Mouse (Mus musculus) limb, embryonic 11.5 days (tissue): ENCODE data around the gene Xpo1. TPM values are rescaled to one million over a fixed set of nuclear protein-coding genes. Genes with fewer than 3 reads are reported as not detected.

Source experiments
- ATAC-seq: fragments of 200-750 bp; cut with Nextera tagmentation; 2 replicates; pipeline ENCODE4 v1.8.0; 2017; ENCODE audit warnings: low read depth; ENCODE audit not compliant: insufficient number of reproducible peaks, low FRiP score, low TSS enrichment
- DNase-seq: peaks from one replicate; pipeline ENCODE4 v3.0.0-alpha.2; 2015; ENCODE audit warnings: low spot score
- H3K27ac ChIP-seq: fragments of 300-500 bp; sonication (generic); replicated peaks from 2 replicates; pipeline ENCODE4 v1.5.1; 2014; ENCODE audit warnings: low read depth, mild to moderate bottlenecking, low read length
- H3K27me3 ChIP-seq: fragments of 300-500 bp; sonication (generic); 2 replicates; pipeline ENCODE4 v1.6.1; 2014; ENCODE audit warnings: mild to moderate bottlenecking, low read length, mixed read lengths; ENCODE audit not compliant: control insufficient read depth, insufficient read depth
- H3K36me3 ChIP-seq: fragments of 300-500 bp; sonication (generic); 2 replicates; pipeline ENCODE4 v1.6.1; 2014; ENCODE audit warnings: mild to moderate bottlenecking, low read length, moderate library complexity, mixed read lengths; ENCODE audit not compliant: control insufficient read depth, insufficient read depth
- H3K4me1 ChIP-seq: fragments of 300-500 bp; sonication (generic); 2 replicates; pipeline ENCODE4 v1.6.1; 2014; ENCODE audit warnings: low read length, mixed read lengths; ENCODE audit not compliant: control insufficient read depth, insufficient read depth
- H3K4me2 ChIP-seq: fragments of 300-500 bp; sonication (generic); 2 replicates; pipeline ENCODE4 v1.6.1; 2014; ENCODE audit warnings: low read depth, mild to moderate bottlenecking, moderate library complexity; ENCODE audit not compliant: severe bottlenecking
- H3K4me3 ChIP-seq: fragments of 300-500 bp; sonication (generic); 2 replicates; pipeline ENCODE4 v1.5.1; 2014; ENCODE audit warnings: low read depth, low read length
- H3K9ac ChIP-seq: fragments of 300-500 bp; sonication (generic); 2 replicates; pipeline ENCODE4 v1.6.1; 2014; ENCODE audit warnings: mild to moderate bottlenecking, low read length
- H3K9me3 ChIP-seq: fragments of 300-500 bp; sonication (generic); 2 replicates; pipeline ENCODE4 v1.6.1; 2016; ENCODE audit warnings: low read length; ENCODE audit not compliant: control insufficient read depth
- WGBS: fragments of 180-500 bp; shearing (Covaris S2); extraction: QIAGEN DNeasy Blood & Tissue Kit; methylation state at CpG from one replicate; pipeline ENCODE4 v1.1.7; 2014; 5-methylcytosine and 5-hydroxymethylcytosine counted together
- polyA plus RNA-seq: library from polyadenylated mRNA; unstranded; fragments of >200 nt; fragmentation: Nextera tagmentation; extraction: Ambion mirVana; gene quantifications from 2 replicates; pipeline ENCODE4 v1.2.1, GENCODE M21; 2014

Xpo1 gene
- polyA plus RNA-seq, result 179 and 195 TPM in 2 replicates

- Histone ChIP-seq H3K27ac (peak within 1 kb of the TSS; percentile 100), H3K9me3 (no peaks in the 10 kb centered on the region), H3K9ac (peak within 1 kb of the TSS; percentile 100), H3K27me3 (no peaks in the 10 kb centered on the region), H3K4me3 (peak within 1 kb of the TSS; percentile 95), H3K4me2 (peak within 1 kb of the TSS; percentile 68), H3K36me3 (no peaks in the 10 kb centered on the region), H3K4me1 (no peaks in the 10 kb centered on the region)
- under 1% methylated on average over 55 of the region's 60 CpGs for WGBS
- ATAC-seq (peak; percentile 99), DNase-seq (peak; percentile 99)
These were observed at the start of gene Xpo1 for GRCm38 (mm10) chr11:23255427-23256193. TSS of gene Xpo1 (plus strand) at chr11:23256041.

DNA sequence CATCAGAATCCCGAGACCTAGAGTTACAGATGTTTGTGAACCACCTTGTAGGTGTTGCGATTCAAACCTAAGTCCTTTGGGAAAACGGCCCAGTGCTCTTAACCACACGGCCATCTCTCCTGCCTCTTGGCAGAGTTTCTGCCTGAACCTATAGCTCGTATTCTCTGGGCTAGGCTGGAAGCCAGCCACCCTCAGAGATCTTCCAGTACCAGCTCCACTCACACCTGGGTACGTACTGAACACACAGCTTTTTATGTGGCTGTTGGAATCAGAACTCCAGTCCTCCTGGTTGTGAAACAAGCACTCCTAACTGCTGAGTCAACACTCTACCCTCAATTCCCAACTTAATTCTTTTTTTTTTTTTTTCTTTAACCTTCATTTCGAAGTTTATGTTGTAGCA, 46.1 kb upstream of the Xpo1 start:
- WGBS, result 82% methylated on average over 7 of the region's 7 CpGs
- H3K4me3 ChIP-seq, result no peak overlapping the region
- ATAC-seq (no peak), DNase-seq (no peak)
- no peaks in the 10 kb centered on the region for H3K4me1 ChIP-seq
- H3K9ac ChIP-seq, result no peak overlapping the region
- H3K27ac ChIP-seq, result no peak overlapping the region
- no peak overlapping the region for H3K4me2 ChIP-seq
- H3K36me3 ChIP-seq, result no peaks in the 10 kb centered on the region
- no peaks in the 10 kb centered on the region for H3K27me3 ChIP-seq
- no peaks in the 10 kb centered on the region for H3K9me3 ChIP-seq

DNA sequence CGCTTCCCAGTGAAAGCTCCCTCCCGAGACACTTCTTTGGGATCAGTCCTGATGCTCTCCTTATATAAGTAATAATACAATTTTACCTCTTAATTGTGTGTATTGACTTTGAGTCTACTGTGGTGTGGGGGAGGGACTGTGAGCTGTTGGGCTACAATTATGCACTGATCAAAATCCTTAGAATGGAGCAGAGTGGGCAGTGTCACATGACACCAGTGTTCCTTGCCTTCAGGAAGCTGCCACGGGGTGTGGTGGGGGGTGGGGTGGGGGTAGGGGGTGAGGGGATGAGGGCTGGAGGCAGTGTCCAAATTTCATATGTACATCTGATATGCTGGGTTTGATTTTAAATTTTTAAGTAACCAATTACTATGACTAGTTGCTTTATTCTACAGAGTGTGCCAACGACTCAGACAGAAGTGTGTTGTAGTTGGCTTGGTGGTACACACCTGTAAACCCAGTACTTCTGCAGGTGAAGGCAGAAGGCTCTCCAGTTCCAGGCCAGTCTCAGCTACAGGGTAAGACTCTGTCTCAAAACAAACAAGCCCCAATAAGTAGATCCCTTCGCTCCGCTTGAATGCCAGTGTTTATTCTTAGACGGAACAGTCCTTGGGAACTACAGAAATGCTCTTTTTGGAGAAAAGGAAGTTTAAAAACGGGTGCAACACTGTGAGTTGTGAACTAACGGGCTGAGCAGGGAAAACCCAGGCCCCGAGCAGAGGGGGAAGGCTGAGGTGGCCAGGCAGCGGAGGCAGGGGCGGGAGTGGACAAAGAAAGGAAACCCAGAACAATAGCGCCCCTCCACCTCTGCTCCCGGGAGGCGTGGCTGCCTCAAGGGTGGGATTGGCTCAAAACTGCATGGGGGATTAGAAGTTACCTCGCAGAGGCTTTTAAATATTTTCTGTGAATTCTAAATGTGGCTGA, 45.0 kb upstream of the Xpo1 start:
- DNase-seq, result peak; percentile 76
- 21% methylated on average over 16 of the region's 16 CpGs for WGBS
- H3K36me3 ChIP-seq, result no peaks in the 10 kb centered on the region
- H3K27ac ChIP-seq, result peak overlapping the region; percentile 44; the same call in 1 of the 2 replicates
- H3K9me3 ChIP-seq, result no peaks in the 10 kb centered on the region
- H3K4me2 ChIP-seq, result peak overlapping the region; percentile 20; the same call in 1 of the 2 replicates
- no peak overlapping the region for H3K4me3 ChIP-seq
- H3K27me3 ChIP-seq, result no peaks in the 10 kb centered on the region
- peak overlapping the region; percentile 41 for H3K9ac ChIP-seq
- peak; percentile 70; the same call in 1 of the 2 replicates for ATAC-seq
- H3K4me1 ChIP-seq, result no peaks in the 10 kb centered on the region

DNA sequence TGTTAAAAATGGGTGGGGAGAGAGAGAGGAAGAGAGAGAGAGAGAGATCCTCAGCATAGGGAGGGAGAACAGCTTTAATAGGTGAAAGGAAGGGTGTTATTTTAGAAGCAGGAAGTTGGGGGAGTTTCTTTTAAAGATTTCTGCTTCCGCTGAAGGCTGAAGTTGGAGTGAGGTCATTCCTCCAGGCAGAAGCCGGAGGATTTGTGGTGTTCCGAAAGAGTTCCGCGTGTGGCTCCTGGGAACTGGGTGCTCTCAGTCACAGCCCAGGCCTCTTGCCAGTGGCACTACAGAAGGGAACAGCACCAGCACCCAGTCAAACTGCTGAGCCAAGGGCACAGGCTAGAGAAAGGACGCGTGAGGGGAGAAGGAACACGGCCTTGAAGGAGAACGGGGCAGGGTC, 38.4 kb upstream of the Xpo1 start:
- H3K9ac ChIP-seq, result no peak overlapping the region
- ATAC-seq (no peak), DNase-seq (no peak)
- H3K4me2 ChIP-seq, result no peak overlapping the region
- no peaks in the 10 kb centered on the region for H3K27me3 ChIP-seq
- no peak overlapping the region for H3K27ac ChIP-seq
- no peaks in the 10 kb centered on the region for H3K4me1 ChIP-seq
- no peak overlapping the region for H3K4me3 ChIP-seq
- WGBS, result 95% methylated on average over 9 of the region's 9 CpGs
- H3K36me3 ChIP-seq, result no peaks in the 10 kb centered on the region
- no peaks in the 10 kb centered on the region for H3K9me3 ChIP-seq

- no peaks in the 10 kb centered on the region for H3K9me3 ChIP-seq
- no peak overlapping the region for H3K9ac ChIP-seq
- no peak overlapping the region for H3K27ac ChIP-seq
- WGBS, result 85% methylated on average over 4 of the region's 4 CpGs
- no peak for ATAC-seq
- no peak overlapping the region for H3K4me2 ChIP-seq
- H3K4me1 ChIP-seq, result no peaks in the 10 kb centered on the region
- H3K27me3 ChIP-seq, result no peaks in the 10 kb centered on the region
- no peak overlapping the region for H3K4me3 ChIP-seq
- no peaks in the 10 kb centered on the region for H3K36me3 ChIP-seq
- DNase-seq, result no peak
These were observed 19.8 kb upstream of the Xpo1 start for GRCm38 (mm10) chr11:23236015-23236414.

DNA sequence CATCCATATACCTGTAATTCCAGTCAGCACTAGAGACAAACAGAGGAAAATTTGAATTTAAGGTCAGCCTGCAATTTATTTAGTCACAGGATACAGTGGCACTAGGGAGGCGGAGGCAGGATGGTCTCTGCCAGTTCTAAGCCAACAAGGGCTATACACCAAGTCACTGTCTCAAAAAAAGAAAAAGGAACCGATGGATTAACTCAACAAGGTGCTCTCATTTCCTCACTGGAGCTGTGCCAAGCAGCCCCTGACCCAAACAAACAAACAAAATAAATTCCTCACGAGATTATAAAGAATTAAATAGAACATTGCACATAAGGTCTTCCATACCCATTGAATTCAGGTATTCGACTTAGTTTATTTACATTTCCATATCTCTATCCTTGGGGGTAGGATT, 1.9 kb upstream of the Xpo1 start:
- ATAC-seq, result no peak
- H3K4me3 ChIP-seq, result no peak overlapping the region
- H3K9ac ChIP-seq, result no peak overlapping the region
- WGBS, result 94% methylated on average over 4 of the region's 4 CpGs
- no peaks in the 10 kb centered on the region for H3K4me1 ChIP-seq
- DNase-seq, result no peak
- no peaks in the 10 kb centered on the region for H3K27me3 ChIP-seq
- H3K27ac ChIP-seq, result no peak overlapping the region
- no peaks in the 10 kb centered on the region for H3K36me3 ChIP-seq
- H3K4me2 ChIP-seq, result no peak overlapping the region
- H3K9me3 ChIP-seq, result no peaks in the 10 kb centered on the region

- H3K4me1 ChIP-seq, result no peaks in the 10 kb centered on the region
- no peak for DNase-seq
- peak overlapping the region; percentile 100 for H3K27ac ChIP-seq
- 91% methylated on average over 4 of the region's 4 CpGs for WGBS
- H3K36me3 ChIP-seq, result no peaks in the 10 kb centered on the region
- H3K9ac ChIP-seq, result peak overlapping the region; percentile 83; the same call in 1 of the 2 replicates
- H3K27me3 ChIP-seq, result no peaks in the 10 kb centered on the region
- H3K9me3 ChIP-seq, result no peaks in the 10 kb centered on the region
- peak overlapping the region; percentile 47 for H3K4me2 ChIP-seq
- no peak for ATAC-seq
- H3K4me3 ChIP-seq, result peak overlapping the region; percentile 40
These were observed 1.3 kb upstream of the Xpo1 start for GRCm38 (mm10) chr11:23254548-23254947.

DNA sequence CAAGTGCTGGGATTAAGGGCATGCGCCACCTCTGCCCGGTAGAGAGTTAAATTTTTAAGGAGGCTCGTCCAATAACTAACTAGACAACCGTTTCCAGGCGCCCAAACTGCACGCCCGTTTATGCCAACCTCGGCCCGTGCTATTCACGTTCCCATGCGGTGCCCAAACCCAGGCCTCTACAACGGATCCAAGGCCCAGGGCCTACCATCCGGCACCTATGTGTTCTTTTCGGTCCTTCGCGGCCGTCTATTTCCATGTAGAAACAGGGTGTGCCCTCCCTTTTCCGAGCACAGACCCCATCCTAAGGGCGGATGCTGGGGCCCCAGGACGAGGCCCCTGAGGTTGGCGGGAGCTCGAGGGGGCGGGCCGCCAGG, 801 bp upstream of the Xpo1 start:
- Histone ChIP-seq H3K27me3 (no peaks in the 10 kb centered on the region), H3K9me3 (no peaks in the 10 kb centered on the region), H3K4me2 (peak overlapping the region; percentile 47), H3K9ac (peak overlapping the region; percentile 83), H3K4me3 (peak overlapping the region; percentile 40), H3K4me1 (no peaks in the 10 kb centered on the region), H3K36me3 (no peaks in the 10 kb centered on the region), H3K27ac (peak overlapping the region; percentile 100)
- WGBS, result under 1% methylated on average over 24 of the region's 24 CpGs
- DNase-seq (no peak), ATAC-seq (no peak)
